29 mouse cellular contexts compared by ENCODE assay signal in genomic region chr13:74138906-74139647, GRCm38 (mm10). TPM values are rescaled to one million over a fixed set of nuclear protein-coding genes. Genes with fewer than 3 reads are reported as not detected.
DNase-seq lines count a peak whose midpoint lies in the region; ATAC-seq and TF ChIP-seq lines count a peak whose summit lies in the region.
"Had no signal": no experiment of that assay in that cellular context is flagged by ENCODE, and none has a peak within 500 bp of the region (broad histone marks: within the 10 kb centered on the region; RNA-seq: fewer than 3 reads in every experiment).

No protein-coding gene starts in this region.

- ATAC-seq in kidney, embryonic 16.5 days (ENCODE audit: low FRiP score, low TSS enrichment): no peak
- ATAC-seq in intestine, postnatal 0 days: peak; percentile 90
- ATAC-seq in megakaryocyte-erythroid progenitor cell, adult 5-6 weeks (replicated peaks; ENCODE audit: low FRiP score, low TSS enrichment, poor library complexity, severe bottlenecking): no peak
- ATAC-seq: forebrain, postnatal 0 days; inflammation-experienced regulatory T-cells, adult 6 months; midbrain, embryonic 15.5 days had no signal

- no peak overlapping the region for H3K4me3 ChIP-seq in kidney, embryonic 16.5 days (ENCODE audit: low read length)
- H3K4me3 ChIP-seq in intestine, postnatal 0 days (ENCODE audit: low read depth, low read length): no peak overlapping the region
- H3K4me3 ChIP-seq: embryonic facial prominence, embryonic 10.5 days; embryonic facial prominence, embryonic 15.5 days; forebrain, embryonic 12.5 days; heart, embryonic 15.5 days; hindbrain, embryonic 10.5 days; hindbrain, embryonic 15.5 days; left cerebral cortex, adult 2 months; limb, embryonic 12.5 days; liver, embryonic 15.5 days; midbrain, embryonic 10.5 days; midbrain, embryonic 15.5 days; neural tube, embryonic 15.5 days; stomach, embryonic 15.5 days had no signal

- H3K36me3 ChIP-seq in kidney, embryonic 16.5 days (ENCODE audit: insufficient read depth, low read length): no peaks in the 10 kb centered on the region
- H3K36me3 ChIP-seq in intestine, postnatal 0 days (ENCODE audit: control insufficient read depth, insufficient read depth): no peaks in the 10 kb centered on the region
- H3K36me3 ChIP-seq: embryonic facial prominence, embryonic 10.5 days; embryonic facial prominence, embryonic 15.5 days; forebrain, embryonic 12.5 days; heart, embryonic 15.5 days; hindbrain, embryonic 10.5 days; hindbrain, embryonic 15.5 days; limb, embryonic 12.5 days; liver, embryonic 15.5 days; midbrain, embryonic 10.5 days; midbrain, embryonic 15.5 days; neural tube, embryonic 15.5 days; stomach, embryonic 15.5 days had no signal

- H3K9ac ChIP-seq in kidney, embryonic 16.5 days (replicated peaks; ENCODE audit: low read length): no peak overlapping the region
- no peak overlapping the region for H3K9ac ChIP-seq in intestine, postnatal 0 days (ENCODE audit: low read depth, low read length)
- H3K9ac ChIP-seq: embryonic facial prominence, embryonic 15.5 days; forebrain, embryonic 12.5 days; forebrain, postnatal 0 days; heart, embryonic 15.5 days; hindbrain, embryonic 15.5 days; limb, embryonic 12.5 days; liver, embryonic 15.5 days; lung, embryonic 14.5 days; midbrain, embryonic 15.5 days; neural tube, embryonic 15.5 days; stomach, embryonic 15.5 days had no signal

- H3K9me3 ChIP-seq in kidney, embryonic 16.5 days (ENCODE audit: low read length): no peaks in the 10 kb centered on the region
- H3K9me3 ChIP-seq in intestine, postnatal 0 days (ENCODE audit: control insufficient read depth): no peaks in the 10 kb centered on the region
- H3K9me3 ChIP-seq: embryonic facial prominence, embryonic 10.5 days; embryonic facial prominence, embryonic 15.5 days; forebrain, embryonic 12.5 days; heart, embryonic 15.5 days; hindbrain, embryonic 10.5 days; hindbrain, embryonic 15.5 days; limb, embryonic 12.5 days; liver, embryonic 15.5 days; midbrain, embryonic 10.5 days; midbrain, embryonic 15.5 days; neural tube, embryonic 15.5 days; stomach, embryonic 15.5 days had no signal

- no peak overlapping the region for H3K27ac ChIP-seq in kidney, embryonic 16.5 days (ENCODE audit: low read length)
- peak overlapping the region; percentile 79 for H3K27ac ChIP-seq in intestine, postnatal 0 days (ENCODE audit: low read depth, low read length)
- H3K27ac ChIP-seq: embryonic facial prominence, embryonic 10.5 days; embryonic facial prominence, embryonic 15.5 days; forebrain, embryonic 12.5 days; heart, embryonic 15.5 days; hindbrain, embryonic 10.5 days; hindbrain, embryonic 15.5 days; left cerebral cortex, adult 2 months; limb, embryonic 12.5 days; liver, embryonic 15.5 days; midbrain, embryonic 10.5 days; midbrain, embryonic 15.5 days; neural tube, embryonic 15.5 days; stomach, embryonic 15.5 days had no signal

- H3K4me2 ChIP-seq in kidney, embryonic 16.5 days (replicated peaks; ENCODE audit: low read depth, low read length): no peak overlapping the region
- H3K4me2 ChIP-seq in intestine, postnatal 0 days (replicated peaks; ENCODE audit: low read depth): no peak overlapping the region
- H3K4me2 ChIP-seq: embryonic facial prominence, embryonic 15.5 days; forebrain, embryonic 12.5 days; heart, embryonic 15.5 days; hindbrain, embryonic 15.5 days; limb, embryonic 12.5 days; liver, embryonic 15.5 days; lung, embryonic 14.5 days; midbrain, embryonic 15.5 days; neural tube, embryonic 15.5 days; stomach, embryonic 15.5 days had no signal

- H3K27me3 ChIP-seq in kidney, embryonic 16.5 days (ENCODE audit: insufficient read depth, low read length): no peaks in the 10 kb centered on the region
- no peaks in the 10 kb centered on the region for H3K27me3 ChIP-seq in intestine, postnatal 0 days (replicated peaks; ENCODE audit: control insufficient read depth, insufficient read depth, low read length)
- H3K27me3 ChIP-seq: embryonic facial prominence, embryonic 15.5 days; forebrain, embryonic 12.5 days; heart, embryonic 15.5 days; hindbrain, embryonic 15.5 days; liver, embryonic 15.5 days; midbrain, embryonic 15.5 days; neural tube, embryonic 15.5 days; stomach, embryonic 15.5 days had no signal

- no peak for TF ChIP-seq CTCF in intestine, postnatal 0 days (IDR thresholded peaks at IDR 0.05; ENCODE audit: low read depth)

- 0 out of 2 replicates have a peak, but pooled peaks cover under 1% of the 10 kb centered on the region for H3K4me1 ChIP-seq in kidney, embryonic 16.5 days (ENCODE audit: insufficient read depth, low read length)
- 0 out of 2 replicates have a peak, but pooled peaks cover 3% of the 10 kb centered on the region for H3K4me1 ChIP-seq in intestine, postnatal 0 days (replicated peaks; ENCODE audit: control insufficient read depth, insufficient read depth, low read length)
- H3K4me1 ChIP-seq: embryonic facial prominence, embryonic 10.5 days; embryonic facial prominence, embryonic 15.5 days; forebrain, embryonic 12.5 days; hindbrain, embryonic 10.5 days; hindbrain, embryonic 15.5 days; limb, embryonic 12.5 days; liver, embryonic 15.5 days; midbrain, embryonic 10.5 days; midbrain, embryonic 15.5 days; neural tube, embryonic 15.5 days; stomach, embryonic 15.5 days had no signal

- WGBS in kidney, embryonic 16.5 days: 81% methylated on average over 7 of the region's 7 CpGs
- 44% methylated on average over 7 of the region's 7 CpGs for WGBS in intestine, postnatal 0 days

- peak; percentile 23 for DNase-seq in adrenal gland, postnatal 14 days
- no peak for DNase-seq in adrenal gland, postnatal 36 days
- DNase-seq in kidney, adult 9 months: peak; percentile 72
- peak; percentile 7 for DNase-seq in 3T3-L1 (ENCODE audit: low read depth, low spot score)
- DNase-seq: cerebellum, adult 8-10 months; cerebellum, postnatal 25 days; forebrain, postnatal 0 days; gastrocnemius, postnatal 10 days; lung, embryonic 14.5 days; lung, postnatal 14 days; retina, postnatal 1 day; right cerebral cortex, postnatal 14 days had no signal

RNA-seq across cellular contexts. Expression of gene Slc9a3, which starts 17.8 kb away (rescaled TPM):
- 0.37 TPM in 1 of 2 replicates, not detected in the other for total RNA-seq in adrenal gland, postnatal 14 days (2021)
- under 1 TPM; 0.10 to 0.20 TPM for total RNA-seq in adrenal gland, postnatal 36 days (2021)
- polyA plus RNA-seq in kidney, embryonic 16.5 days (2015; fragmentation: Nextera tagmentation; extraction: Ambion mirVana): 3.7 and 4.2 TPM in 2 replicates
- 21.9 and 25.3 TPM in 2 replicates for polyA plus RNA-seq in intestine, postnatal 0 days (2015; fragmentation: Nextera tagmentation; extraction: Ambion mirVana)
- total RNA-seq in megakaryocyte-erythroid progenitor cell, adult 5-6 weeks (2014; fragmentation: Nextera tagmentation): not detected in 2 replicates
- not detected in 2 replicates for total RNA-seq in megakaryocyte-erythroid progenitor cell, adult 5-6 weeks (2017)
- polyA plus RNA-seq: forebrain, embryonic 12.5 days; hindbrain, embryonic 10.5 days; limb, embryonic 12.5 days; liver, embryonic 15.5 days; midbrain, embryonic 10.5 days had no signal

Comparison
In these comparisons a context has a peak if more than half of its experiments do, and no peak if none do; other contexts are left out.
1. DNase-seq: peak in adrenal gland, postnatal 14 days (single experiment), kidney, adult 9 months (single experiment) and 3T3-L1 (single experiment); none in adrenal gland, postnatal 36 days (0 of 2).